Mouse (Mus musculus): ENCODE data around the gene Olfr948. TPM values are rescaled to one million over a fixed set of nuclear protein-coding genes. Genes with fewer than 3 reads are reported as not detected.

Gene Olfr948
- not detected for polyA plus RNA-seq (2017; shearing (Covaris generic))

- no peak for ATAC-seq
Measured at GRCm38 (mm10) chr9:39325945-39326344, at the start of gene Olfr948. TSS of gene Olfr948 (minus strand) at chr9:39326045.

- ATAC-seq = no peak
Measured at GRCm38 (mm10) chr9:39287136-39287535, 38.7 kb downstream of the Olfr948 start.

- ATAC-seq = no peak
Measured at GRCm38 (mm10) chr9:39276718-39277117, 49.1 kb downstream of the Olfr948 start, which contains the start of gene Olfr945. TSS of gene Olfr945 (minus strand) at chr9:39276818.

Other genes starting within 250 kb of the Olfr948 start
- not detected for gene Olfr938, start 247.2 kb downstream of the Olfr948 start, polyA plus RNA-seq (2017; shearing (Covaris generic))
- not detected for gene Olfr27, start 197.9 kb downstream of the Olfr948 start, polyA plus RNA-seq (2017; shearing (Covaris generic))
- not detected for gene Olfr943, start 159.7 kb downstream of the Olfr948 start, polyA plus RNA-seq (2017; shearing (Covaris generic))
- not detected for gene Olfr944, start 124.1 kb downstream of the Olfr948 start, polyA plus RNA-seq (2017; shearing (Covaris generic))
- not detected for gene Olfr1537, start 76.1 kb downstream of the Olfr948 start, polyA plus RNA-seq (2017; shearing (Covaris generic))
- not detected for gene Olfr945, start 49.2 kb downstream of the Olfr948 start, polyA plus RNA-seq (2017; shearing (Covaris generic))
- not detected for gene Olfr951, start 61.4 kb upstream of the Olfr948 start, polyA plus RNA-seq (2017; shearing (Covaris generic))
- not detected for gene Olfr952, start 101.1 kb upstream of the Olfr948 start, polyA plus RNA-seq (2017; shearing (Covaris generic))
- gene Olfr954, start 130.7 kb upstream of the Olfr948 start, polyA plus RNA-seq (2017; shearing (Covaris generic)) = under 1 TPM in 1 of 2 experiments, not detected in 1; 0.16 TPM
- not detected for gene Olfr955, start 145.9 kb upstream of the Olfr948 start, polyA plus RNA-seq (2017; shearing (Covaris generic))
- gene Olfr44, start 167.9 kb upstream of the Olfr948 start, polyA plus RNA-seq (2017; shearing (Covaris generic)) = not detected
- not detected for gene Olfr957, start 189.8 kb upstream of the Olfr948 start, polyA plus RNA-seq (2017; shearing (Covaris generic))
- gene Olfr958, start 228.0 kb upstream of the Olfr948 start, polyA plus RNA-seq (2017; shearing (Covaris generic)) = not detected
- not detected for gene Olfr959, start 249.5 kb upstream of the Olfr948 start, polyA plus RNA-seq (2017; shearing (Covaris generic))

All from activated CD4-positive, CD25-positive, alpha-beta regulatory T cell, adult 4 months (primary cell).